Mouse (Mus musculus): ENCODE data around the gene Gm19426.

GRCm38 (mm10) chr2:84707523-84707922 is 35.9 kb downstream of the Gm19426 start:
- TF ChIP-seq CTCF (IDR thresholded peaks at IDR 0.05; ENCODE audit: extremely low read depth, insufficient read depth, insufficient read length, insufficient replicate concordance) (no peak), POLR2A (IDR thresholded peaks at IDR 0.05; ENCODE audit: low read depth, low read length) (no peak)
